Mouse (Mus musculus): ENCODE measurements around the gene Trip10. TPM values are rescaled to one million over a fixed set of nuclear protein-coding genes. Genes with fewer than 3 reads are reported as not detected.

Gene Trip10
- polyA plus RNA-seq, 1 experiment = 35.6 TPM

GRCm38 (mm10) chr17:57235803-57236202 lies 13.5 kb upstream of the Trip10 start:
- TF ChIP-seq POLR2A (IDR thresholded peaks at IDR 0.05; ENCODE audit: low read depth, low read length) = no peak
- H3K4me3 ChIP-seq (ENCODE audit: insufficient read depth, low read depth, low read length) = peak overlapping the region; percentile 9
- peaks cover 13% of the 10 kb centered on the region for H3K4me1 ChIP-seq (ENCODE audit: control insufficient read depth, insufficient read depth, low read length)
- WGBS = 58% methylated on average over 5 of the region's 5 CpGs
- peak; percentile 35 for DNase-seq
- H3K27ac ChIP-seq (ENCODE audit: insufficient read depth, low read depth, low read length) = no peak overlapping the region
- H3K27me3 ChIP-seq (replicated peaks; ENCODE audit: control insufficient read depth, insufficient read depth, low read length) = no peaks in the 10 kb centered on the region
- H3K36me3 ChIP-seq (ENCODE audit: control insufficient read depth, insufficient read depth, low read length) = no peaks in the 10 kb centered on the region; the same call in 1 of the 2 replicates

- 83% methylated on average over 9 of the region's 9 CpGs for WGBS
- H3K27ac ChIP-seq (ENCODE audit: insufficient read depth, low read depth, low read length) = no peak overlapping the region
- H3K36me3 ChIP-seq (ENCODE audit: control insufficient read depth, insufficient read depth, low read length) = no peaks in the 10 kb centered on the region; the same call in 1 of the 2 replicates
- no peak overlapping the region for H3K4me3 ChIP-seq (ENCODE audit: insufficient read depth, low read depth, low read length)
- peaks cover 3% of the 10 kb centered on the region for H3K4me1 ChIP-seq (ENCODE audit: control insufficient read depth, insufficient read depth, low read length)
- no peak for TF ChIP-seq CTCF (conservative IDR thresholded peaks at IDR 0.05; ENCODE audit: insufficient read depth, insufficient read length, low read depth, low read length)
- TF ChIP-seq POLR2A (IDR thresholded peaks at IDR 0.05; ENCODE audit: low read depth, low read length) = no peak
- no peak for DNase-seq
- no peaks in the 10 kb centered on the region for H3K27me3 ChIP-seq (replicated peaks; ENCODE audit: control insufficient read depth, insufficient read depth, low read length)
Observed at GRCm38 (mm10) chr17:57237181-57237580, 12.1 kb upstream of the Trip10 start.

GRCm38 (mm10) chr17:57243650-57244370 lies 5.4 kb upstream of the Trip10 start:
- H3K36me3 ChIP-seq (ENCODE audit: control insufficient read depth, insufficient read depth, low read length) = peaks cover 2% of the 10 kb centered on the region; the same call in 1 of the 2 replicates
- TF ChIP-seq CTCF (conservative IDR thresholded peaks at IDR 0.05; ENCODE audit: insufficient read depth, insufficient read length, low read depth, low read length) (no peak), POLR2A (IDR thresholded peaks at IDR 0.05; ENCODE audit: low read depth, low read length) (no peak)
- no peaks in the 10 kb centered on the region for H3K27me3 ChIP-seq (replicated peaks; ENCODE audit: control insufficient read depth, insufficient read depth, low read length)
- H3K27ac ChIP-seq (ENCODE audit: insufficient read depth, low read depth, low read length) = no peak overlapping the region
- 66% methylated on average over 10 of the region's 10 CpGs for WGBS
- H3K4me1 ChIP-seq (ENCODE audit: control insufficient read depth, insufficient read depth, low read length) = peaks cover 9% of the 10 kb centered on the region; the same call in 1 of the 2 replicates
- DNase-seq = no peak
- H3K4me3 ChIP-seq (ENCODE audit: insufficient read depth, low read depth, low read length) = no peak overlapping the region

GRCm38 (mm10) chr17:57245311-57245929 lies 3.8 kb upstream of the Trip10 start:
- no peak overlapping the region for H3K4me3 ChIP-seq (ENCODE audit: insufficient read depth, low read depth, low read length)
- peaks cover 2% of the 10 kb centered on the region; the same call in 1 of the 2 replicates for H3K36me3 ChIP-seq (ENCODE audit: control insufficient read depth, insufficient read depth, low read length)
- no peaks in the 10 kb centered on the region for H3K27me3 ChIP-seq (replicated peaks; ENCODE audit: control insufficient read depth, insufficient read depth, low read length)
- DNase-seq = no peak
- TF ChIP-seq POLR2A (IDR thresholded peaks at IDR 0.05; ENCODE audit: low read depth, low read length) = no peak
- TF ChIP-seq CTCF (conservative IDR thresholded peaks at IDR 0.05; ENCODE audit: insufficient read depth, insufficient read length, low read depth, low read length) = no peak
- H3K27ac ChIP-seq (ENCODE audit: insufficient read depth, low read depth, low read length) = no peak overlapping the region
- WGBS = 87% methylated on average over 10 of the region's 10 CpGs
- H3K4me1 ChIP-seq (ENCODE audit: control insufficient read depth, insufficient read depth, low read length) = peaks cover 10% of the 10 kb centered on the region; the same call in 1 of the 2 replicates

GRCm38 (mm10) chr17:57246663-57247392 lies 2.4 kb upstream of the Trip10 start:
- DNase-seq = no peak

GRCm38 (mm10) chr17:57247393-57248200 lies 1.7 kb upstream of the Trip10 start:
- Histone ChIP-seq H3K4me1 (ENCODE audit: control insufficient read depth, insufficient read depth, low read length) (peaks cover 10% of the 10 kb centered on the region; the same call in 1 of the 2 replicates), H3K27me3 (replicated peaks; ENCODE audit: control insufficient read depth, insufficient read depth, low read length) (no peaks in the 10 kb centered on the region), H3K27ac (ENCODE audit: insufficient read depth, low read depth, low read length) (peak overlapping the region; percentile 83), H3K4me3 (ENCODE audit: insufficient read depth, low read depth, low read length) (peak overlapping the region; percentile 67), H3K36me3 (ENCODE audit: control insufficient read depth, insufficient read depth, low read length) (peaks cover 2% of the 10 kb centered on the region; the same call in 1 of the 2 replicates)
- WGBS = under 1% methylated on average over 46 of the region's 46 CpGs
- TF ChIP-seq CTCF (conservative IDR thresholded peaks at IDR 0.05; ENCODE audit: insufficient read depth, insufficient read length, low read depth, low read length) = no peak
- peak; percentile 76 for TF ChIP-seq POLR2A (IDR thresholded peaks at IDR 0.05; ENCODE audit: low read depth, low read length)
- peak; percentile 99 for DNase-seq

More at GRCm38 (mm10) chr17:57246663-57247392, 2.4 kb upstream of the Trip10 start:
- H3K4me1 ChIP-seq (ENCODE audit: control insufficient read depth, insufficient read depth, low read length) = peaks cover 10% of the 10 kb centered on the region; the same call in 1 of the 2 replicates
- WGBS = 3% methylated on average over 18 of the region's 18 CpGs
- no peak for TF ChIP-seq POLR2A (IDR thresholded peaks at IDR 0.05; ENCODE audit: low read depth, low read length)
- TF ChIP-seq CTCF (conservative IDR thresholded peaks at IDR 0.05; ENCODE audit: insufficient read depth, insufficient read length, low read depth, low read length) = peak; percentile 34; the same call in 1 of the 2 replicates
- H3K27me3 ChIP-seq (replicated peaks; ENCODE audit: control insufficient read depth, insufficient read depth, low read length) = no peaks in the 10 kb centered on the region
- H3K36me3 ChIP-seq (ENCODE audit: control insufficient read depth, insufficient read depth, low read length) = peaks cover 2% of the 10 kb centered on the region; the same call in 1 of the 2 replicates
- peak overlapping the region; percentile 63 for H3K4me3 ChIP-seq (ENCODE audit: insufficient read depth, low read depth, low read length)
- H3K27ac ChIP-seq (ENCODE audit: insufficient read depth, low read depth, low read length) = peak overlapping the region; percentile 47; the same call in 1 of the 2 replicates

Measured in kidney, adult 2 months (tissue).